Mouse (Mus musculus) liver, postnatal 0 days (tissue): ENCODE results near the gene Bmf. TPM values are rescaled to one million over a fixed set of nuclear protein-coding genes. Genes with fewer than 3 reads are reported as not detected.
"Not testable (repeated sequence)": the region's sequence is repeated elsewhere in the genome, so short reads cannot be mapped to it uniquely, and the experiment has no call there.

Source experiments
- ATAC-seq: fragments of 200-750 bp; cut with Nextera tagmentation; 2 replicates; pipeline ENCODE4 v1.8.0; 2017; ENCODE audit warnings: mild to moderate bottlenecking, moderate library complexity
- DNase-seq: peaks from one replicate; pipeline ENCODE4 v3.0.0-alpha.2; 2016
- H3K27ac ChIP-seq: fragments of 300-500 bp; sonication (generic); 2 replicates; pipeline ENCODE4 v1.5.1; 2014; ENCODE audit warnings: antibody characterized with exemption, moderate library complexity, mild to moderate bottlenecking, low read depth
- H3K27me3 ChIP-seq: fragments of 300-500 bp; sonication (generic); 2 replicates; pipeline ENCODE4 v1.6.1; 2014; ENCODE audit warnings: low read length, control low read depth, mixed read lengths; ENCODE audit not compliant: insufficient read depth
- H3K36me3 ChIP-seq: fragments of 300-500 bp; sonication (generic); replicated peaks from 2 replicates; pipeline ENCODE4 v1.6.1; 2014; ENCODE audit warnings: mild to moderate bottlenecking, control low read depth, low read length, moderate library complexity, mixed read lengths; ENCODE audit not compliant: insufficient read depth
- H3K4me1 ChIP-seq: fragments of 300-500 bp; sonication (generic); 2 replicates; pipeline ENCODE4 v1.6.1; 2014; ENCODE audit warnings: antibody characterized with exemption, mild to moderate bottlenecking, control low read depth; ENCODE audit not compliant: insufficient read depth
- H3K4me2 ChIP-seq: fragments of 300-500 bp; sonication (generic); 2 replicates; pipeline ENCODE4 v1.6.1; 2014; ENCODE audit warnings: low read depth, mild to moderate bottlenecking, low read length, moderate library complexity, mixed read lengths
- H3K4me3 ChIP-seq: fragments of 300-500 bp; sonication (generic); 2 replicates; pipeline ENCODE4 v1.5.1; 2014; ENCODE audit warnings: low read depth, low read length
- H3K9ac ChIP-seq: fragments of 300-500 bp; sonication (generic); replicated peaks from 2 replicates; pipeline ENCODE4 v1.6.1; 2014; ENCODE audit warnings: mild to moderate bottlenecking, moderate library complexity
- H3K9me3 ChIP-seq: fragments of 300-500 bp; sonication (generic); 2 replicates; pipeline ENCODE4 v1.6.1; 2016; ENCODE audit warnings: mild to moderate bottlenecking, control low read depth, low read length, mixed read lengths
- CTCF ChIP-seq: sonication (generic); IDR thresholded peaks from 2 replicates; pipeline ENCODE4 v1.5.1; 2016; ENCODE audit warnings: antibody characterized with exemption, low read depth
- EP300 ChIP-seq: IDR thresholded peaks from 2 replicates; pipeline ENCODE4 v1.6.1; 2016; ENCODE audit warnings: antibody characterized with exemption, low read depth, mild to moderate bottlenecking
- WGBS: fragments of 180-500 bp; shearing (Covaris S2); extraction: QIAGEN DNeasy Blood & Tissue Kit; methylation state at CpG from one replicate; pipeline ENCODE4 v1.1.7; 2014; ENCODE audit not compliant: insufficient replicate concordance; 5-methylcytosine and 5-hydroxymethylcytosine counted together
- polyA plus RNA-seq: library from polyadenylated mRNA; unstranded; fragments of >200 nt; fragmentation: Nextera tagmentation; extraction: Ambion mirVana; gene quantifications from 2 replicates; pipeline ENCODE4 v1.2.1, GENCODE M21; 2015

The Bmf gene
- polyA plus RNA-seq, 1 experiment from 2014 or later: 1.3 TPM

DNA sequence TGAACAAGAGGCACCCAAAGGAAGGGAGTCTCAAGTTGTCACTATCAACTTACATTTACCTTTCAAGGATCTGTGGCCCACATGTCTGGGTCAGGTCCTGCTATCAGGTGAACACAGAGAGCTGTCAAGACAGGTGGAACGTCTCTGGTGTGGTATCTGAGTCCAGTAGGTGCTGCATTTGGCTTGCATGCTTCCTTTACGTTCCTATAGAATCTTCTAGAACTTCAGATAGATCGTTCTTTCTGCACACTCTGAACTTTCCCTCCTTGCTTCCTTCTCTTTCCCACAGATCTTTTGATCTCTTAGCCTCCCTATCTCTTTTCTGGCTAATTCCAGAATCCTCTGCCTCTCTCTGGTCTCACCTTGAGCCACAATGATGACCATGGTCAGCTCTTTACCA is 8.9 kb upstream of the Bmf start:
- Histone ChIP-seq H3K9me3 (no peaks in the 10 kb centered on the region), H3K4me1 (peaks cover 6% of the 10 kb centered on the region), H3K36me3 (no peaks in the 10 kb centered on the region), H3K27me3 (no peaks in the 10 kb centered on the region), H3K27ac (no peak overlapping the region), H3K4me2 (no peak overlapping the region), H3K9ac (no peak overlapping the region), H3K4me3 (no peak overlapping the region)
- ATAC-seq (no peak), DNase-seq (no peak)
- WGBS: 84% methylated on average over 3 of the region's 3 CpGs
- TF ChIP-seq CTCF (no peak), EP300 (no peak)

DNA sequence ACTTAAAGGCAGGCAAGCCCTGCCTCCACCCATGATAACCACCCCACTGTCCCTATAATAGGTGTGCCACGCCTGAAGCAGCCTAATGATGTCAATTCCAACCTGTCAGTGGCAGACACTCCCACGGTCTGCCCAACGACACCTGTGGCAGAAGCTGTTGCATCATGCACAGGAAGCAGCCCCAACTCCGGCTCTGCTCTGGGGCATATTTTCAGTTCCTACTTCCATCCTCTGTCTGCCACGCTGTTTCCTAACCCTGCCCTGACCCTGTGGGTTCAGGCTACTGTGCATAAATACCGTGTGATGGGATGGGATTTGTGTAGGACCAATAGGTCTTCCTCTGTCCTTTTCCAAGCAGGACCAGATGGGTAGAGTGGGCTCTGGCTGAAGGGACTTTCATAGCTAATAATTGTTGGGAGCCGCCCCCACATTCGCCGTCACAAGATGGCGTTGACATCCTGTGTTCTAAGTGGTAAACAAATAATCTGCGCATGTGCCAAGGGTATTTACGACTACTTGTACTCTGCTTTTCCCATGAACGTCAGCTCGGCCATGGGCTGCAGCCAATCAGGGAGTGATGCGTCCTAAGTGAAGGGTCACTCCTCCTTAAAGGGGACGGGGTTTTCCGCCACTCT is 5.0 kb upstream of the Bmf start:
- peak; percentile 57 for DNase-seq

DNA sequence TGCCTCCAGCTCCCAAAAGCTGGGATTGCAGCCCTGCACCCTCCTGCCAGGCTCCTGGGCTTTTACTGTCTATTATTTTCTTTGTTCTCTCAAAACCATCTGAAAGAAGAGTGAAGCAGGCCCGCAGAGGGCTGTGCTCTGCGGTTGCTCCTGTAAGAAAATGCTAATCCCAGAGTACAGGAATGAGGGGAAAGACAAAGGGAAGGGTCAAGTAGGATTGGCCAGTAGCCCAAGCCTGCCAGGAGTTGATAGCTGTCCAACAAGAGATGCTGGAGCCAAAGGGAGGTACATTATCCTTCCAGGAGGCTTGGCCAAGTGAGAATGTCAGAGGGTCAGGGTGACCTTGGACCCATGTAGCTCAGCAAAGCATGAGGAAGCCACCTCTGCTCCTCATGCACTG is 2.1 kb upstream of the Bmf start:
- H3K27ac ChIP-seq: no peak overlapping the region
- H3K4me3 ChIP-seq: no peak overlapping the region
- 77% methylated on average over 2 of the region's 2 CpGs for WGBS
- H3K4me2 ChIP-seq: no peak overlapping the region
- no peak for TF ChIP-seq CTCF
- TF ChIP-seq EP300: no peak
- H3K4me1 ChIP-seq: peaks cover 29% of the 10 kb centered on the region
- no peaks in the 10 kb centered on the region for H3K27me3 ChIP-seq
- ATAC-seq: no peak
- H3K9ac ChIP-seq: no peak overlapping the region; the same call in 1 of the 2 replicates
- no peaks in the 10 kb centered on the region for H3K9me3 ChIP-seq
- H3K36me3 ChIP-seq: no peaks in the 10 kb centered on the region
- no peak for DNase-seq

More for the DNA sequence above, 5.0 kb upstream of the Bmf start:
- Histone ChIP-seq H3K4me3 (peak overlapping the region; percentile 43), H3K9ac (peak overlapping the region; percentile 55), H3K4me2 (peak overlapping the region; percentile 57), H3K27ac (peak overlapping the region; percentile 87)
- H3K4me1 ChIP-seq, H3K27me3 ChIP-seq, H3K36me3 ChIP-seq, H3K9me3 ChIP-seq: not testable (repeated sequence)
- peak; percentile 82 for ATAC-seq
- 51% methylated on average over 14 of the region's 17 CpGs for WGBS

DNA sequence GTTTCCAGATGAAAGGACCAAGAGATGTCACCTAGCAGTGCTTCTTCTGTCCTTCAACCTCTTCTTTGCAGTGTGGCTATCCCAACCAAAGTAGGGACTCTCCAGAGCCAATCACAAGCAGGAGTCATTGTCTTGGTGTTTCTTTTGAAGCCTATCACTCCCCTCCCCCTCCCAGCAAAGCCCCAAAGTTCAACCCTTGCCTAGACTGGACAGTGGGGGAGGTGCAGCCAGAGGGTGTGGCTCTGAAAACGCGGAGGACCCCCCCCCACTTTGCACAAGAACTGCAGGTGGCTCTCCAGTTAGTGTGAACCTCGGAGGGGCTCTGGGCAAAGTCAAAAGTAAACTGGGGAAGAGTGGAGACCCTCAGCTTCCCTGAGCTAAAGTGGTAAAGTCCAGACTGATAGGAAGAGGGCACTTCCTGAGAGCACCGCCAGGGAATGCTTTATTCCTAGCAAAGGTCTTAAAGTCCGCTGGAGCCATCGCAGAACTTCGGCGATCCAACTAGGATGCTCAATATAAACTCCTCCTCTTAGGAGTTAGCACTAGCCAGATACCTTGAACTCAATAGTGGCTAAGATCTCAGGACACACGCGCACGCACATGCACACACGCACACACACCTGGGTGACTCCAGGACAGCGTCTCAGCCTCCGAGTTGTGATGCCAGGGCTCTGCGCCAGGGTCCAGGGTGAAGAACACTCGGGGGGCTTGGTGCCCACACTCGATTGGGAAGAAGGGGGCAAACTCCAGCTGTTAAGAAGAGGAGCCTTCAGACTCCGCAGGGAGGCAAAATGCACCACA is 866 bp downstream of the Bmf start:
- H3K4me3 ChIP-seq: peak overlapping the region; percentile 79
- H3K36me3 ChIP-seq: no peaks in the 10 kb centered on the region
- TF ChIP-seq CTCF (peak; percentile 36), EP300 (no peak)
- peak overlapping the region; percentile 79 for H3K9ac ChIP-seq
- peak overlapping the region; percentile 77 for H3K27ac ChIP-seq
- H3K27me3 ChIP-seq: no peaks in the 10 kb centered on the region
- DNase-seq (no peak), ATAC-seq (no peak)
- WGBS: 3% methylated on average over 18 of the region's 18 CpGs
- peak overlapping the region; percentile 91 for H3K4me2 ChIP-seq
- H3K9me3 ChIP-seq: no peaks in the 10 kb centered on the region
- H3K4me1 ChIP-seq: peaks cover 51% of the 10 kb centered on the region

DNA sequence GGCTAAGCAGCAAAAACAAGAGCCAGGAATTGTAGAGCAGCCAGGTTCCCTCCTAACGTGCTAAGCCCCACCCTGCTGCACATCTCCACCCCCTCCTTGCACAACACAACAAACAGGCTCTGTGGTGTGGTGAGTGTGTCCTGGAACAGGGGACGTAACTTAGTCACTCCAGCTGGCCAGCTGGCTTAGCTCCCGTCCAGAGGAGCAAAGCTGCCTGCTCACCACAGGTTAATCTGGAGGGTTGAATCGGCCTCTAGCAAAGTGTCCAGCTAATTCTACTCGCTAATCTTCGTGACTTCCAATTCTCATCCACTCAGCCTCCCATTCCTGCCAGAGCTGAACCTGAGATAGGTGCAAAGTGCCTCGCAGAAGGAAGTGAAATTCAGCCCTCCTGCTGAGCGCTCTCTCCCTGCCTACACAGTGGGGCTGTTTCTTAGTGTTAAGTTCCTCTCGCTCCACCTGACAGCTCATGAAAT is 1.9 kb downstream of the Bmf start:
- 11% methylated on average over 9 of the region's 9 CpGs for WGBS
- TF ChIP-seq CTCF (no peak), EP300 (no peak)
- Histone ChIP-seq H3K27me3 (no peaks in the 10 kb centered on the region), H3K4me3 (peak overlapping the region; percentile 9), H3K9me3 (no peaks in the 10 kb centered on the region), H3K9ac (no peak overlapping the region; the same call in 1 of the 2 replicates), H3K4me1 (peaks cover 61% of the 10 kb centered on the region), H3K27ac (peak overlapping the region; percentile 77), H3K4me2 (peak overlapping the region; percentile 91), H3K36me3 (no peaks in the 10 kb centered on the region)
- ATAC-seq (peak; percentile 74), DNase-seq (peak; percentile 75)

DNA sequence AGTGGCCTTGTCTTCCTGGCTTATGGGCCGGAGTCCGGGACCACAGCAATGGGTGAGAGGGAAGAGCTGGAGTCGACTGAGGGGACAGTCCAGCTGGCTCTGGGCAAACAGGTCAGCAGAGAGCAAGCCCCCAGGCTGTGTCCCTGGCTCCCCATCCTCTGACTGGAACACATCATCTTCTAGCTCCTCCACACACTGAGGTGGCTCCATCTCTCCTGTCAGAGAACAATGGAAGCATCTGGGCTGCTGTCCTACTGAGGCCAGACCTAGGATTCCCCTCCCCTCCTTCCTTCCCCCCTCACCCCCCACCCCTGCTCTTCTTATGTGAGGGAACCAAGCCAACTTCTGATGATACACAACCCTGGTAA is 2.7 kb downstream of the Bmf start:
- Histone ChIP-seq H3K27ac (peak overlapping the region; percentile 77), H3K9ac (peak overlapping the region; percentile 26; the same call in 1 of the 2 replicates), H3K4me2 (peak overlapping the region; percentile 91), H3K4me1 (peaks cover 61% of the 10 kb centered on the region), H3K27me3 (no peaks in the 10 kb centered on the region), H3K4me3 (peak overlapping the region; percentile 9; the same call in 1 of the 2 replicates), H3K9me3 (no peaks in the 10 kb centered on the region), H3K36me3 (no peaks in the 10 kb centered on the region)
- ATAC-seq (no peak), DNase-seq (no peak)
- TF ChIP-seq EP300 (no peak), CTCF (no peak)
- 38% methylated on average over 3 of the region's 3 CpGs for WGBS
